ENCODE assay signal across 21 mouse cellular contexts in the genomic region with DNA sequence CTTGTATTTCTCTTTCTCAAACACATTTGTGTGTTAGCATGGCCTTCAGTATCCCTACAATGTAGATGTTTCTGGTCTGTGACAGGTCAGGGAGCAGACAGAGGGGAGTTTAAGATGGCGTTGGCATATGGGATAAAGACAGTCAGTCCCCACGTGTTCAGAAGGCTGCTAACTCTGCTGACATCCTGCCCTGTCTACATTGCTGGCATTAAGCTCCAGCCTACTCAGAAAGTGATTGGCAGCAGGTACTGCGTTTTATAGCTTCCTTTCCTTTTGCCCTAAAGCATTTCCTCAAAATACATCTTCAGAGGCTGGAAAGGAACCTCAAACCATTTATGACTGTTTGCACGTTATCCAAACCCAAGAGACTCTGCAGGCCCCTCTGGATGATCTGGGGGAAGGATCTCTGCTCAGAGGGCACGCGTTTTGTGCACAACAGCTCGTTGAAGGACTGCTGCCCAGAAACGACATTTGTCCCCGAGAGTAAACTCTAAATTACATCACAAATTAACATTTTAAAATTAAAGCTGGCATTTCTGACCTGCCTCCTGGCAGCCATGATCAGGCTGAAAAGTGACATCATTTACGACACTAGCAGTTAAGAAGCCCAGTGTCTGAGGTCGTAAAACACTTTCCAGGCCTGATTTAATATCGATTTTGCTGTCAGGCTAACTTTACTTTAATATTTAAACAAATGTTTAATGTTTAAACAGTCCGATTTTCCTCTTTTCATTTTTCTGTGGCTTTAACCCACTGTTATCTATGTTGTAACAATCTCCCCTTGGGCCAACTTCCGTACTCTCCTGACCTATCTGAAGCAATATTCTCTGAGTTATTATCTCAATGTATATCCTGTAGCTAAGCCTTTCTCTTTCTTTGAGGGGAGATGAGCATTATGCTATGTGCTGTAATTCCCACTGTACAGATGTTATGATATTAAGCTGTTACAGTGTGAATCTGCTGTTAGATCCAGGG.
DNase-seq lines count a peak whose midpoint lies in the region; ATAC-seq and TF ChIP-seq lines count a peak whose summit lies in the region.
"Had no signal": no experiment of that assay in that cellular context is flagged by ENCODE, and none has a peak within 500 bp of the region (broad histone marks: within the 10 kb centered on the region; RNA-seq: fewer than 3 reads in every experiment).

No protein-coding gene starts in this region.

- WGBS in kidney, embryonic 15.5 days, result 31% methylated on average over 14 of the region's 14 CpGs
- 53% methylated on average over 14 of the region's 14 CpGs for WGBS in midbrain, embryonic 15.5 days
- WGBS in midbrain, postnatal 0 days, result 53% methylated on average over 14 of the region's 14 CpGs

- H3K4me3 ChIP-seq in kidney, embryonic 15.5 days (replicated peaks), result no peak overlapping the region
- no peak overlapping the region for H3K4me3 ChIP-seq in midbrain, embryonic 15.5 days
- no peak overlapping the region for H3K4me3 ChIP-seq in midbrain, postnatal 0 days (ENCODE audit: low read depth, low read length)
- H3K4me3 ChIP-seq: embryonic facial prominence, embryonic 13.5 days; erythroblast, embryonic 14.5 days; forebrain, embryonic 12.5 days; midbrain, embryonic 13.5 days; myocyte had no signal

- no peaks in the 10 kb centered on the region for H3K36me3 ChIP-seq in kidney, embryonic 15.5 days
- no peaks in the 10 kb centered on the region for H3K36me3 ChIP-seq in midbrain, embryonic 15.5 days (replicated peaks)
- no peaks in the 10 kb centered on the region for H3K36me3 ChIP-seq in midbrain, postnatal 0 days (ENCODE audit: insufficient read depth, low read length)
- H3K36me3 ChIP-seq: embryonic facial prominence, embryonic 13.5 days; forebrain, embryonic 12.5 days; midbrain, embryonic 13.5 days had no signal

- peaks cover 5% of the 10 kb centered on the region; the same call in 1 of the 2 replicates for H3K4me1 ChIP-seq in kidney, embryonic 15.5 days
- peaks cover 12% of the 10 kb centered on the region; the same call in 1 of the 2 replicates for H3K4me1 ChIP-seq in midbrain, embryonic 15.5 days
- no peaks in the 10 kb centered on the region for H3K4me1 ChIP-seq in midbrain, postnatal 0 days (ENCODE audit: insufficient read depth, low read length)

- ATAC-seq in kidney, embryonic 15.5 days (replicated peaks; ENCODE audit: low FRiP score), result no peak
- no peak for ATAC-seq in midbrain, embryonic 15.5 days (replicated peaks)
- ATAC-seq in midbrain, postnatal 0 days (ENCODE audit: low FRiP score), result no peak
- peak; percentile 48; the same call in 1 of the 2 replicates for ATAC-seq in megakaryocyte progenitor cell, adult 5-6 weeks (replicated peaks; ENCODE audit: poor library complexity)
- ATAC-seq: lung, postnatal 0 days; midbrain, embryonic 13.5 days had no signal

- peak; percentile 71 for DNase-seq in heart, adult 11 months
- no peak for DNase-seq in heart, adult 18-20 months
- no peak for DNase-seq in kidney, adult 8-10 months
- DNase-seq in midbrain, postnatal 0 days (ENCODE audit: low spot score), result no peak
- DNase-seq in cerebellum, postnatal 10 days, result no peak
- DNase-seq: adrenal gland, postnatal 10 days; cerebellum, adult 18-20 months; cerebellum, postnatal 25 days; gastrocnemius, postnatal 25 days; kidney, postnatal 25 days; liver had no signal

- no peak overlapping the region for H3K4me2 ChIP-seq in kidney, embryonic 15.5 days
- no peak overlapping the region for H3K4me2 ChIP-seq in midbrain, embryonic 15.5 days
- H3K4me2 ChIP-seq in midbrain, postnatal 0 days (ENCODE audit: low read depth, low read length, poor library complexity, severe bottlenecking), result no peak overlapping the region
- H3K4me2 ChIP-seq: embryonic facial prominence, embryonic 13.5 days; forebrain, embryonic 12.5 days; midbrain, embryonic 13.5 days had no signal

- H3K9me3 ChIP-seq in kidney, embryonic 15.5 days (replicated peaks), result no peaks in the 10 kb centered on the region
- no peaks in the 10 kb centered on the region for H3K9me3 ChIP-seq in midbrain, embryonic 15.5 days
- H3K9me3 ChIP-seq in midbrain, postnatal 0 days (ENCODE audit: low read length), result no peaks in the 10 kb centered on the region
- H3K9me3 ChIP-seq: embryonic facial prominence, embryonic 13.5 days; forebrain, embryonic 12.5 days; midbrain, embryonic 13.5 days had no signal

- H3K9ac ChIP-seq in kidney, embryonic 15.5 days, result no peak overlapping the region
- H3K9ac ChIP-seq in midbrain, embryonic 15.5 days, result no peak overlapping the region
- no peak overlapping the region for H3K9ac ChIP-seq in midbrain, postnatal 0 days (replicated peaks; ENCODE audit: low read length, poor library complexity, severe bottlenecking)
- H3K9ac ChIP-seq: embryonic facial prominence, embryonic 13.5 days; forebrain, embryonic 12.5 days; midbrain, embryonic 13.5 days had no signal

- 0 out of 2 replicates have a peak overlapping the region, but pooled peaks have one; percentile 2 for H3K27ac ChIP-seq in kidney, embryonic 15.5 days
- peak overlapping the region; percentile 34; the same call in 1 of the 2 replicates for H3K27ac ChIP-seq in midbrain, embryonic 15.5 days
- H3K27ac ChIP-seq in midbrain, postnatal 0 days (ENCODE audit: low read depth, low read length), result no peak overlapping the region; the same call in 1 of the 2 replicates
- H3K27ac ChIP-seq: embryonic facial prominence, embryonic 13.5 days; forebrain, embryonic 12.5 days; macrophage; midbrain, embryonic 13.5 days had no signal

- no peaks in the 10 kb centered on the region for H3K27me3 ChIP-seq in kidney, embryonic 15.5 days
- H3K27me3 ChIP-seq in midbrain, embryonic 15.5 days (replicated peaks), result no peaks in the 10 kb centered on the region
- H3K27me3 ChIP-seq in midbrain, postnatal 0 days (ENCODE audit: insufficient read depth, low read length), result no peaks in the 10 kb centered on the region
- H3K27me3 ChIP-seq: embryonic facial prominence, embryonic 13.5 days; forebrain, embryonic 12.5 days; midbrain, embryonic 13.5 days had no signal

- TF ChIP-seq CTCF in midbrain, postnatal 0 days (IDR thresholded peaks at IDR 0.05), result no peak
